Mouse (Mus musculus): ENCODE results near the gene Snx11. TPM values are rescaled to one million over a fixed set of nuclear protein-coding genes. Genes with fewer than 3 reads are reported as not detected.
A peak's percentile ranks its signal among the peaks of the same experiment; 100 is the strongest.
"Not testable (repeated sequence)": the region's sequence is repeated elsewhere in the genome, so short reads cannot be mapped to it uniquely, and the experiment has no call there.

Snx11 gene
- total RNA-seq, 2 experiments from 2014 or later = 49.7 to 52.2 TPM

DNA sequence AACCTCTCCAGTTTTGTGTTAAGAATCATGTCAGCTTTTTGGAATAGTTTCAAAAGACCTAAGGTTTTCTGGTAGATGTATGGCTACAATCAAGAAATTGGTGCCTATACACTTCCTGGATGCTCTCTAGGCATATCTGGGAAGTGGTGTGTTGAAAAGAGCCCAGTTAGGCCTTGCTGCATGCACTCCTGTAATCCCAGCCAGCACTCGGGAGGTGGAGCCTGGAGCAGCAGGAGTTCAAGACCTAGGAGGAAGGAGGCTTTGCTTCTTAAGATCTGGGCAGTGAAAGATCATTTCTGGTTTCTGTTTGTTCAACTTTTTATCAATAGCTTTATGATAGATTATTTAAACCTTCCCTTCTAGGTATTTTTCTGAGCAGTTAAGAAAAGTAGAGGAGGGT, 13.3 kb upstream of the Snx11 start:
- no peak for TF ChIP-seq CTCF (IDR thresholded peaks at IDR 0.05)
- intact Hi-C loops (cut with DNase I) = no loop called here
- Histone ChIP-seq H3K4me3 (no peak overlapping the region), H3K27ac (no peak overlapping the region)
- no peak for DNase-seq (ENCODE audit: extremely low spot score in 1 of 2, low spot score in 2 of 2)

DNA sequence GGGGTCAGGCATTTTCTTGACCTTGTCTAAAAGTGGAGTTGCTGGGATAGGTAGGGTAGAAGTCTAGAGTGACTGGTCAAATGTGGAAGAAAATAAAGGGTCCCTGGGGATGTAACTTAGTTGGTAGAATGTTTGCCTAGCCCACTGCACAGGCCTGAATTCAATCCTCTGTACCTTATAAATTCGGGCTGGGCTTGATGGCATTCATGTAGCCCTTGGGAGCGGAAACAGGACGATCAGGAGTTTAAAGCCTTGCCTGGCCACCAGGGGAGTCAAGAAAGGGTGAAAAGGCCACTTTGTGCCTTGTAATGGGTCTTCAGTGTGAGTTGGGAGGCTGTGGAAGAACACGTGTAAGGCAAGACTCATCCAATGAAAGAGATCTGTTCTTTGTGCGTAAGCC, 12.6 kb upstream of the Snx11 start:
- no peak for DNase-seq (ENCODE audit: extremely low spot score in 1 of 2, low spot score in 2 of 2)
- TF ChIP-seq CTCF (IDR thresholded peaks at IDR 0.05) = no peak; the same call in 1 of the 2 replicates
- Histone ChIP-seq H3K4me3 (peak overlapping the region; percentile 81), H3K27ac (no peak overlapping the region)
- intact Hi-C loops (cut with DNase I) = loop anchor here (2.0 kb wide), 2 partner anchors 35 to 71 kb away; no protein-coding TSS in a partner anchor

DNA sequence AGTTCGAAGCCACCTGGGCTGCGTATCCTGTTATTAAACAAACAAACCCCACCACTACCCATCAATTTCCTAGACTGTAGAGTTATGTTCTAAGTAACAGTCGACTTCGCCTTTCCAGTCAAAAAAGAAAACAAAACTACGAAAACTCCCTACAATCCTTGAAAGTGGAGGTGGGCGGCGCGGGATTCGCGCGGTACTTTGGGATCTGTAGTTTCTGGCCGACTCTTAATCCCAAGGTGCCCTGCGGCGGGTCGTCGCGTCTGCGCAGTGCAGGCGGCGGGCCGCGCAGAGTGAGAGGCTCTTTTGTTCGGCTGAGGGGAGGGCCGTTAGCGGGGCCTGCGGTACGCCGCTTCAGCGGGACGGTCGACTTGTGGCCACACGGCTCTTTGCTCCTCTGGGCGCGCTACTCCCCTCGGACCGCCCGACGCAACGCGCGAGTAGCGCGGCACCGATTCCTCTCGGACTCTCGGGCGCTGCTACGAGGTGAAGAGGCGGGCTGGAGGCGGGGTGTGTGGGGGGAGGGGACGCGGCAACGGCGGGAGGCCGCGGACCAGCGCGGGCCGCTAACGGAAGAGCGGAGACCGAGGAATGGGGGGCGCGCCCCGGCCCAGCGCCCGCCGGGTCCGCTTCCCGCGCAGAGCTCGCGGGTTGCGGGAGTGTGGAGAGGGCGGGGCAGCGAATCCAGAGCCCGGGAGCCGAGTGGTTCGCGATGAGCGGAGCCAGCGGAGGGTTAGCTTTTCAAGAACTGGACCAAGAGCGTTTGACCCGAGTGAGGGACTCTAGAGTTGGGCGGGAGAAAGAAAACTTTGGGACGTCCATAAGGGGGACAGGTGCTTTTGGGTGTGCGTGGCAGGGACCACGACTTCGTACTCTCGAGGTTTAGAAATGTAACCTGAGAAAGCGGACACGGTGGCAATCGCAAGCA, 11.8 kb upstream of the Snx11 start, which contains the start of gene Cbx1:
TSS of gene Cbx1 (plus strand) at position 257 of the 925 bp plus-strand sequence.
- peak; percentile 88 to 92 for DNase-seq (ENCODE audit: extremely low spot score in 1 of 2, low spot score in 2 of 2)
- intact Hi-C loops (cut with DNase I) = loop anchor here (2.0 kb wide), 2 partner anchors 36 to 72 kb away; no protein-coding TSS in a partner anchor
- no peak for TF ChIP-seq CTCF (IDR thresholded peaks at IDR 0.05)

DNA sequence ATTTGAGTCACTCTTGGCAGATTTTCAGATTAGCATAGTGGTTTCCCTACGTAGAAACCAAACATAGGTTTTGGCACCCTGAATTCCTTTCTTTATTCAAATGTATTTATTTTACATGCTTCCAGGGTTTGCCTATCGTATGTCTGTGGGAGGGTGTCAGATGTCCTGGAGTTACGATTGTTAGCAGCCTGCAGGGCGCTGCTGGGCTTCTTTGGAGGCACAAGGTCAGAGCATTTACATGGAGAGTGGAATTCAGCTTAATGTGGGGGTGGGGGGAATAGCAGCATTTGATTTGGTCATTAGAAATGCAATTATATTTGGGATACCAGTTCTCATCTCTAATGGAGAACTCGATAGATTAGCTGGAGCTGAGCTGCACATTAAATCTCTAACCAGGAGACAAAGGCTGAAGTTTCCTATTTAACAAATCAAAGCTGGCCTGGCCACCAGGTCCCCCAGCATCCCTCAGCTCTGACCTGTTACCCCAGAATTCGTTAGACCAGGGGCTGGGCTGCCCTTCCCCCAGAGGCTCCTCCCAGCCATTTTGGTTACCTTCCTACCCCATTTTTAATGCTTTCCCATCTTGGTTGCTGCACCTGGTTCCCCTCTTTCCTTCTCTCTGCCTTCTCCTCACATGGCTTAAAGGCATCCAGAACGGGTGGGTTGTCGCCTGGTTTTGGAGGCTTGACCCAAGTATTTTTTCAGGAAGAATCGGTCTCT, 9.5 kb upstream of the Snx11 start:
- TF ChIP-seq CTCF (IDR thresholded peaks at IDR 0.05) = no peak
- no peak overlapping the region for H3K4me3 ChIP-seq
- H3K27ac ChIP-seq = no peak overlapping the region
- DNase-seq (ENCODE audit: extremely low spot score in 1 of 2, low spot score in 2 of 2) = no peak
- intact Hi-C loops (cut with DNase I) = no loop called here

More for the DNA sequence above, 11.8 kb upstream of the Snx11 start, which contains the start of gene Cbx1:
- Histone ChIP-seq H3K4me3 (peak within 1 kb of the TSS; percentile 81), H3K27ac (peak within 1 kb of the TSS; percentile 94)

DNA sequence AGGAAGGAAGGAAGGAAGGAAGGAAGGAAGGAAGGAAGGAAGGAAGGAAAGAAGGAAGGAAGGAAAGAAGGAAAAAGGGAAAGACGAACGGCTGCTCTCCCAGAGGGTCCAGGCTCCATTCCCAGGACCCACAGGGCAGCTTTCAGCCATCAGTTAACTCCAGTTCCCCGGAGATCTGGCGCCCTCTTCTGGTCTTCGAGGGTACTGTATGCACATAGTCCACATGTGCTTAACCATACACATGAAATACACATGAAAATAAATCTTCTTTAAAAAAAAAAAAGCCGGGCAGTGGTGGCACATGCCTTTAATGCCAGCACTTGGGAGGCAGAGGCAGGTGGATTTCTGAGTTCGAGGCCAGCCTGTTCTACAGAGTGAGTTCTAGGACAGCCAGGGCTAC, 7.5 kb upstream of the Snx11 start:
- H3K4me3 ChIP-seq; H3K27ac ChIP-seq; intact Hi-C loops (cut with DNase I): not testable (repeated sequence)
- peak in 1 of 2 experiments; percentile 57 for DNase-seq (ENCODE audit: extremely low spot score in 1 of 2, low spot score in 2 of 2)
- TF ChIP-seq CTCF (IDR thresholded peaks at IDR 0.05) = peak; percentile 68

DNA sequence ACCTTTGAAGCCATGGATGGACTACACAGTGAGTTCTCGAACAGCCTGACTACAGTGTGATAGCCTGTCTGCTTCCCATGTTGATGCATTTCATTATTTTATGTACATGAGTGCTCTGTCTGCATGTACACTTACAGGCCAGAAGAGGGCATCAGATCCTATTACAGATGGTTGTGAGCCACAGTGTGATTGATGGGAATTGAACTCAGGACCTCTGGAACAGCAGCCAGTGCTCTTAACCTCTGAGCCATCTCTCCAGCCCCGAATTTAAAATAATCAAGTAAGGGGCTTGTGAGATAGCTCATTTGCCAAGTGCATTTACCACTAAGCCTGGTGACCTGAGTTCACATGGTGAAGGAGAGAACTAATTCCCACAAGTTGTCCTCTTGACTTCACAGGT, 4.1 kb upstream of the Snx11 start:
- peak; percentile 42 for TF ChIP-seq CTCF (IDR thresholded peaks at IDR 0.05)
- Histone ChIP-seq H3K4me3 (no peak overlapping the region), H3K27ac (no peak overlapping the region)
- intact Hi-C loops (cut with DNase I) = no loop called here
- DNase-seq (ENCODE audit: extremely low spot score in 1 of 2, low spot score in 2 of 2) = no peak

DNA sequence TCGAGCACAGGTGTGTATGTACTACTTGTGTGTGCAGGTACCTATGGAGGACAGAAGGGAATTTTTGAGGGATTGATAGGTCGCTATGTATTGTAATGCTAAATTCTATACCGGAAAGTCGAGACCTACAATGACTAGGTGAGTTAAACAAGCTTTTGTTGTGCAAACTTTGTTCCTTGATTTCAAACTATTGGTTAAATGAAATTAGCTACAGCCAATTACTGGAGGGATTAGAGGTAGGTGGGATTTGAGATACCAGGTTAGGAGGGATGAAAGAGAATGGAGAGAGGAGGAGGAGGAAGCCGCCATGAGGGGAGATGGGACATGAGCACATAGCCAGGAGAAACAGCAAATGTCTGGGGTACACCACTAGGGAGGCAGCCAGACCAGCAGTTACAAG, 2.9 kb upstream of the Snx11 start:
- Histone ChIP-seq H3K4me3 (no peak overlapping the region), H3K27ac (no peak overlapping the region)
- TF ChIP-seq CTCF (IDR thresholded peaks at IDR 0.05) = no peak
- DNase-seq (ENCODE audit: extremely low spot score in 1 of 2, low spot score in 2 of 2) = no peak
- intact Hi-C loops (cut with DNase I) = no loop called here

DNA sequence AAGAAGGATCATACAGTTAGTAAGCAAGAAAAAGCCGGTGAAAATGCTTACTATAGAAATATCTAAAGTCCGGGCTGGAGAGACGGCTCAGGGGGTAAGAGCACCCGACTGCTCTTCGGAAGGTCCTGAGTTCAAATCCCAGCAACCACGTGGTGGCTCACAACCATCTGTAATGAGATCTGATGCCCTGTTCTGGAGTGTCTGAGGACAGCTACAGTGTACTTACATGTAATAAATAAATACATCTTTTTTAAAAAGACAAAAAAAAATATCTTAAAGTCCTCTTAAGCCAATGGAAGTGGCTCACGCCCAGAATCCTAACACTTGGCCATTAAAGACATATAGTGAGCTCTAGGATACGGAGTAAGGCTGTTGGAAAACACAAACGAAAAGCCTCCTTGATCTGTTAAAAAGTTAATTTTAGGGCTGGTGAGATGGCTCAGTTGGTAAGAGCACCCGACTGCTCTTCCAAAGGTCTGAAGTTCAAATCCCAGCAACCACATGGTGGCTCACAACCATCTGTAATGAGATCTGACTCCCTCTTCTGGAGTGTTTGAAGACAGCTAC, 785 bp upstream of the Snx11 start:
- Histone ChIP-seq H3K27ac (peak overlapping the region; percentile 78; the same call in 1 of the 2 replicates), H3K4me3 (peak overlapping the region; percentile 75)
- intact Hi-C loops (cut with DNase I) = loop anchor here (5.0 kb wide), 2 partner anchors 101 to 501 kb away; no protein-coding TSS in a partner anchor
- DNase-seq (ENCODE audit: extremely low spot score in 1 of 2, low spot score in 2 of 2) = not testable (repeated sequence)

DNA sequence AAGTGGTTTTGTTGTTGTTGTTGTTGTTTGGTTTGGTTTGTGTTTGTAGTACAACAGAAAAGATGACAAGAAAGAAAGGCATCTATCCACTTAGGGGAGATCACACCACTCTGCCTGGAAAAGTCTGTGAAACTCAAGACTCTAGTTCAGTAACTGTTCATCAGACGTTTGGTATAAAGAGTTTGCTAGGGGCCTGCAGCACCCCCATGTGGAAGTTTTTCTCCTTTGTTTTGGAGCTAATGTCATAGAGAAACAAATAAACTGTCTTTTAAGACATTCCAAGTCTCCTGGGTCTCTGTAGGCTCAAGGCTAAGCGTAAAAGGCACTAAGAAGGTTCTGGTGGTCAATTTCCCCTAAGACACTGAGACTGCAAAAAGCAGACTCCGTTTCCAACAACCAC, 1.3 kb downstream of the Snx11 start:
- intact Hi-C loops (cut with DNase I) = loop anchor here (2.0 to 5.0 kb wide), 3 partner anchors 15 to 499 kb away; no protein-coding TSS in a partner anchor
- peak overlapping the region; percentile 75 for H3K4me3 ChIP-seq
- no peak overlapping the region for H3K27ac ChIP-seq
- TF ChIP-seq CTCF (IDR thresholded peaks at IDR 0.05) = peak; percentile 40
- DNase-seq (ENCODE audit: extremely low spot score in 1 of 2, low spot score in 2 of 2) = no peak

DNA sequence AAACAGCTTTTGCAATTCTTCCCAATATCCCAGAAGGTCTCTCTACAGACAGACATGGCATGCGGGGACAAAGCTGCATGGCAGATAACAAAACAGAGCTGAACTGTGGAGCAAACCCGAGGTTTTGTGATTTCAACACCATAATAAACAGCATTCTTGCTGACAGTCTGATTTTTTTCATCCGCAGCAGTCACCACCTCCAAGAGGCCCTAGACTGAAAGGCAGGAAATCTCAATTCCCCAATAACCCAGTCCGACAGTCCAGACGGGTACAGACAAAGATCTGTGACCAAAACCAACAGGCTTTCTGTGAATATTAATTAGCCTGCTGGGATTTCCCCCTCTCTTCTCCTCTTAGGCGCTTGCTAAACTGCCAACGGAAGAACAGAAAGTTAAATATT, 1.7 kb downstream of the Snx11 start:
- no peak for TF ChIP-seq CTCF (IDR thresholded peaks at IDR 0.05)
- Histone ChIP-seq H3K27ac (no peak overlapping the region), H3K4me3 (no peak overlapping the region)
- intact Hi-C loops (cut with DNase I) = loop anchor here (2.0 to 5.0 kb wide), 3 partner anchors 15 to 498 kb away; no protein-coding TSS in a partner anchor
- no peak for DNase-seq (ENCODE audit: extremely low spot score in 1 of 2, low spot score in 2 of 2)

DNA sequence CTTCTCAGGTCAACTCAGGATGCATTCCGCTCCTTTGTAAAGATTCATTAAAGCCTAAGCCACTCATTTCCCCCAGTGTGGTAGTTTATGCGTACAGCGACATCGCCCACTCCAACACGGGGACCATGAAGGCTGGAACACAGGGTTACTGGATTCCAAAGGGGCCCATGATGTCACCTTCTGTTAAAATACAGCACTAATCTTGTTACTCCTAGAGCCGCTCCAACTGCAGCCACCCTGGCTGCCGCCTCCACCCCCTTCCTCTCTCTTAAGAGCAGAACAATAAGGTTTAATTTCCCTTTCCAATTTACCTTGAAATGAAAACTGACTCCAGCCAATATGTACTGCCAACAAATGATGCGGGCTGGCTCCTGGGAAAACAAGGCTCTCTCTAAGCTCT, 2.3 kb downstream of the Snx11 start:
- DNase-seq (ENCODE audit: extremely low spot score in 1 of 2, low spot score in 2 of 2) = no peak
- intact Hi-C loops (cut with DNase I) = loop anchor here (5.0 kb wide), 2 partner anchors 98 to 498 kb away; no protein-coding TSS in a partner anchor
- no peak overlapping the region; the same call in 1 of the 2 replicates for H3K27ac ChIP-seq

More for the DNA sequence above, 2.3 kb downstream of the Snx11 start:
- no peak overlapping the region for H3K4me3 ChIP-seq
- TF ChIP-seq CTCF (IDR thresholded peaks at IDR 0.05) = no peak
